Mouse (Mus musculus): ENCODE results near the gene Kdf1. TPM values are rescaled to one million over a fixed set of nuclear protein-coding genes. Genes with fewer than 3 reads are reported as not detected.

Gene Kdf1
- polyA plus RNA-seq, 1 experiment from 2014 or later, result 6.7 TPM

DNA sequence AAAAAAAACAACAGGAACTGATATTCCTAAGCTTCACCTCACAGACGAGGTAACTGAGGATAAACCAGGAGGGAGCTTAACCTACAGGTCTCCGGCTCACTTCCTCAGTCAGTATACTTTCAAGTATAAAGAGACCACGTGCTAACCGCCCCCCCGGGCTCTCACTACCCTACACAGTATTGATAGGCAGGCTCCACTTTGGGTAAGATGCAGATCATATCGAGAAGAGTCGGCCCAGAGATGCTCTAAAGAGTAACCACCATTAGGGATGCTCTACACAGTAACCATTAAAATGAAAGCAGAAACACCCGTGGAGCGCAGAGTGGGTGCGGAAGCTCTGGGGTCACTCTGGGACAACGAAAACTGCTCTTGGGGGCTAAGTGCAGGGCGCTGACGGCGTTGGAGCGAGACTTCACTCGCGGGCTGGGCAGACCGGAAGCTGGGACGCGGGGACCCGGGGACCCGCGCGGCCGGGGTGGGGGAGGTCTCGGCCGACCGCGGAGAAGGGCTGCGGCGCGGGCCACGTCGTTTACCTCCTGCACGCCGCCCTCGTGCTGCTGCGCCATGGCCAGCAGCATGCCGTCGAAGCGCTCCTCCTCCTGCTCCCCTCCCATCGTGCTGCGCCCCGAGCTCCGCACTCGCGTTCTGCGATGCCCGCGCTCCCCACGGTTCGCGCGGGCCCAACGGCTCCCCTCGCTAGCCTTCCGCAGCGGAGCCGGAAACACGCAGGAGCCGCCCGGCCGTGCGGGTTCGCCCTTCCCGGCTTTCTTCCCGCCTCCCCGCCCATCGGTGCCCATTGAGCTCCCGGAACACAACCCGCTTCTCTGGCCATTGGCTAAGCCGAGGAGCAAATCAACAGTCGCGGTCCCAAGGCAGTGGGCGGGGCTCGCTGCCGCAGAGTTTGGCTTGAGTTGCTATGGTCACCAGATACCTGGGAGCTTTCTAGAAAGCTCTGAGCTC is 26.8 kb downstream of the Kdf1 start, which contains the start of gene Nudc:
Gene Nudc, minus strand, starts transcription at position 725 of the 960 bp plus-strand sequence.
- no peaks in the 10 kb centered on the region for H3K27me3 ChIP-seq (ENCODE audit: low read depth, poor library complexity, severe bottlenecking)
- peak within 1 kb of the TSS; percentile 95 for H3K27ac ChIP-seq
- WGBS, result under 1% methylated on average over 77 of the region's 77 CpGs

DNA sequence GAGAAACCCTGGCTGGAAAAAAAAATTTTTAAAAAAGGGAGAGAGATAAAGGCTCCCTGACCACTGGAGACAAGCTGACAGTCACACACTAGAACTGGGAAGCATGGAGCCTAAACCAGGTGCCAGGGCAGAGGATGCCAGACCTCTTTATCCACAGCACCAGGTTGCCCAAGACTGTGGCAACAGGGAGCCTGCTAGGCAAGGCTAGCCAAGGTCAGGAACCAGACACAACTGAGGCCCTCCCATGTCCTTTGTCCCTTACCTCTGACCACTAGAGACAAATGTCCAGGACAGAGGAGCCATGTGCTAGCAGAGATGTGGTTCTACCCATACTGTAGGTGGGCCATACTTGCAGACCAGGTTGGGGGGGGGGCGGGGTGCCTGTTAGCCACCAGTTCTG is 33.3 kb downstream of the Kdf1 start:
- Histone ChIP-seq H3K4me3 (no peak overlapping the region), H3K27ac (no peak overlapping the region), H3K9me3 (replicated peaks) (no peaks in the 10 kb centered on the region), H3K27me3 (ENCODE audit: low read depth, poor library complexity, severe bottlenecking) (peaks cover 20% of the 10 kb centered on the region; the same call in 1 of the 2 replicates), H3K4me1 (peaks cover under 1% of the 10 kb centered on the region; the same call in 1 of the 2 replicates), H3K36me3 (no peaks in the 10 kb centered on the region)
- 95% methylated on average over 1 of the region's 1 CpGs for WGBS
- no peak for DNase-seq (ENCODE audit: low spot score)

More for the DNA sequence above, 26.8 kb downstream of the Kdf1 start, which contains the start of gene Nudc:
- DNase-seq (ENCODE audit: low spot score), result peak; percentile 96
- H3K4me1 ChIP-seq, result peaks cover 20% of the 10 kb centered on the region
- no peaks in the 10 kb centered on the region for H3K9me3 ChIP-seq (replicated peaks)
- H3K36me3 ChIP-seq, result peaks cover 37% of the 10 kb centered on the region
- H3K4me3 ChIP-seq, result peak within 1 kb of the TSS; percentile 84

DNA sequence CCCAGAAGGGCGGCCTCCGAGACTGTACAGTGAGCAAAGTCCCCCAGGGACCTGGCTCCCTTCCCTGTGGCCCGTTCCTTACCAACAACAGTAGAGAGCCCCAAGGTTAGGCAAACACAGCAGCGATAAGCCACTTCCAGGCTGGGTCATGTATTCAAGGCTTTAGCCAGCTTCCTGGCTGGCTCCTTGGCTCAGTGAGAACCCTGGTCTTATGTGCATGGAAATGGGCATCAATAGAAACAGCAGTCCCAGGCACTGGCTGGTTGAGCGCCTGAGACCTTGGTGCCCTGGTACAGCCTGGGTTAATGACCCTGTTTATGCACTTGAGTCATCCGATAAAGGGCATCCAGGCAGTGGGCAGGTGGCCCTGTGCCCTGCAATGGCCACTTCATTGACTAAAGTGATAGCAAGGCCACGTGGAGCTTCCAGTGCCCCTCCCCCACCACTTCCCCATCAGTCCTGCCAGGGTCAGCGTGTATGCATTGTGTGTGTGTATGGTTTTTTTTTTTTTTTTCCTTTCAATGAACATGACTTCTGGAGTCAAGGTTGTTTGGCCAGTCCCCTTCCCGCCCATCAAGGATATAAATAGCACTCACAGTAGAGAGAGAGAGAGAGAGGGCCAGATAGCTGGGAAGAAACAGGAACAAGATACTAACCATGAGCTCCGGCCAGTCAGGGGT is 34.1 kb downstream of the Kdf1 start, which contains the start of gene Nr0b2:
Gene Nr0b2, plus strand, starts transcription at position 609 of the 680 bp plus-strand sequence.
- no peaks in the 10 kb centered on the region for H3K36me3 ChIP-seq
- peaks cover 6% of the 10 kb centered on the region; the same call in 1 of the 2 replicates for H3K4me1 ChIP-seq
- peaks cover 20% of the 10 kb centered on the region; the same call in 1 of the 2 replicates for H3K27me3 ChIP-seq (ENCODE audit: low read depth, poor library complexity, severe bottlenecking)
- DNase-seq (ENCODE audit: low spot score), result no peak
- H3K9me3 ChIP-seq (replicated peaks), result no peaks in the 10 kb centered on the region
- no peak within 1 kb of the TSS for H3K27ac ChIP-seq
- WGBS, result 79% methylated on average over 10 of the region's 10 CpGs
- H3K4me3 ChIP-seq, result no peak within 1 kb of the TSS

DNA sequence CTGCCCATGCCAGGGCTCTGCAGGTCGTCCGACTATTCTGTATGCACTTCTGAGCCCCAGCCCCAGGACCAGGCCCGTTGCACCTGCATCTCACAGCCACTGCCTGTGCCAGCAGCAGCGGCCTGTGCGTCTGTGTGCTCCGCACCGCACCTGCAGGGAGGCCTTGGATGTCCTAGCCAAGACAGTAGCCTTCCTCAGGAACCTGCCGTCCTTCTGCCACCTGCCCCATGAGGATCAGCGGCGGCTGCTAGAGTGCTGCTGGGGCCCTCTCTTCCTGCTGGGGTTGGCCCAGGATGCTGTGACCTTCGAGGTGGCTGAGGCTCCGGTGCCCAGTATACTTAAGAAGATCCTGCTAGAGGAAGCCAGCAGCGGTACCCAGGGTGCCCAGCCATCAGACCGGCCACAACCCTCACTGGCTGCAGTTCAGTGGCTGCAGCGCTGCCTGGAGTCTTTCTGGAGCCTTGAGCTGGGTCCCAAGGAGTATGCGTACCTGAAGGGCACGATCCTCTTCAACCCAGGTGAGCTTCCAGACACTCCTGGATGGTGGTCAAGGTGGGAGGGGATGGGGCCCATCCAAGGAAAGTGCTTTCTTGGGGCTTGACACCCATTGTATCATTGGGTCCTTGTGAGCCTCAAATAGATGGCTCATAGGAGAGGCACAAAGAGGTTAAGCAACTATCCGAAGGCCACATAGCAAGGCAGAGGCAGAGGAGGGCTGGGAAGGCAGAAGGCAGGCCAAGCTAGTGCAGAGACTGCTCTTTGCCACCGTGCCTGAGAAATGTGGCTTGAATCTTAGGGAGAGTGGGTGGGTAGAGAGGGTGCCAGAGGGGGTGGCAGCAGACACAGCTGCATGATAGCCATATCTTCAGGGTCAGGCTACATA is 34.9 kb downstream of the Kdf1 start:
- Histone ChIP-seq H3K27me3 (ENCODE audit: low read depth, poor library complexity, severe bottlenecking) (peaks cover 20% of the 10 kb centered on the region; the same call in 1 of the 2 replicates), H3K36me3 (no peaks in the 10 kb centered on the region), H3K9me3 (replicated peaks) (no peaks in the 10 kb centered on the region), H3K4me3 (no peak overlapping the region), H3K4me1 (peaks cover 6% of the 10 kb centered on the region; the same call in 1 of the 2 replicates), H3K27ac (no peak overlapping the region)
- no peak for DNase-seq (ENCODE audit: low spot score)
- 77% methylated on average over 19 of the region's 19 CpGs for WGBS

DNA sequence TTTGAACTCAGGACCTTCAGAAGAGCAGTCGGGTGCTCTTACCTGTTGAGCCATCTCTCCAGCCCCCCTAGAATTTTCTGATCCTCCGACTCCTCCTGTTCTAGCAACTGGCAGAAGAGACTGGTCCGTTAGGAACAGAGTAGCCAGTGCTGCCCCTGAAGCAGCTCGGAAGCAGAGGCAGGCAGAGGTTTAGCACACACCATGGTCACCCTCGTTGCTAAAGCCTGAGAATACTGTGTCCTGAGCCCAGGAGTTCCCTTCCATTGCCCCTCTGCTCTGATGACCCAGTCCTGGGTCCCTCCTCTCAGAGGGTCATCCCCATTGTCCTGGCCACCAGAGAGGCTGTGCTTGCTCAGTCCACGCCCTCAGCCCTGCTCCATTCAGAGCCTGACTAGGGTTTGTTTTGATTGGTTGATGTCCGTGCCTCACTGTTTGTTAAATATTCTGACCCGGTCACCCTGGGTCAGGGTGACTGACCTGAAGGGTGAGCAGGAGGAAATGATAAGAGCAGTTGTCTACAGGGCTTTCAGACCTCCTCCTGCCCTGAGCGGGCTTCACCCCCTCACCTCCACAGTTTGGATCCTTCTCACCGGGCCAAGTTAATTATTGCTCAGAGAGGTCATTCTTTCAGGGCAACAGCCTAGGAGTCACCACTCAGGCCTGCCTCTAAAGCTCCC is 38.4 kb downstream of the Kdf1 start:
- Histone ChIP-seq H3K36me3 (no peaks in the 10 kb centered on the region), H3K4me3 (no peak overlapping the region), H3K27ac (no peak overlapping the region), H3K9me3 (replicated peaks) (no peaks in the 10 kb centered on the region), H3K4me1 (peaks cover 6% of the 10 kb centered on the region; the same call in 1 of the 2 replicates), H3K27me3 (ENCODE audit: low read depth, poor library complexity, severe bottlenecking) (peaks cover 9% of the 10 kb centered on the region; the same call in 1 of the 2 replicates)
- 40% methylated on average over 10 of the region's 10 CpGs for WGBS
- no peak for DNase-seq (ENCODE audit: low spot score)

DNA sequence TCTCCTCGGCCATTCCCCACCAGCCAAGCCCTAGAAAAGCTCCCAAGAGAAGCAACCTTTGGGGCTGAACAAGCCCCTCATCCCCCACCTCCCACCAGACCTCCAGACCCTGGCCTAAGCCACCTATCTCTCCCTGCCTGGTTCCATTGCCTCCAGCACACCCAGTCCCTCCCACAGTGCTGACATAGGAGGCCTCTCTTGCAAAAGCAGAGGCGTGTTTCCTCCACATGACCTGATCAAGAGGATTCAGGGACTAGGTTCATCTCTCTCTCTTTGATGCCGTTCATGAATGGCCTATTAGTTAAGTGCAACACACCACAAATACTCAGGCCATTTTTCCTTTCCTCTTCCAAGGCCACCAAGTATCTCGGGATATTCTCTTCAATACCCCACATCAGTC is 41.1 kb downstream of the Kdf1 start:
- H3K27me3 ChIP-seq (ENCODE audit: low read depth, poor library complexity, severe bottlenecking), result no peaks in the 10 kb centered on the region
- no peaks in the 10 kb centered on the region for H3K36me3 ChIP-seq
- H3K9me3 ChIP-seq (replicated peaks), result no peaks in the 10 kb centered on the region
- peaks cover 6% of the 10 kb centered on the region; the same call in 1 of the 2 replicates for H3K4me1 ChIP-seq
- no peak overlapping the region for H3K27ac ChIP-seq
- DNase-seq (ENCODE audit: low spot score), result no peak
- H3K4me3 ChIP-seq, result no peak overlapping the region
- 81% methylated on average over 4 of the region's 4 CpGs for WGBS

DNA sequence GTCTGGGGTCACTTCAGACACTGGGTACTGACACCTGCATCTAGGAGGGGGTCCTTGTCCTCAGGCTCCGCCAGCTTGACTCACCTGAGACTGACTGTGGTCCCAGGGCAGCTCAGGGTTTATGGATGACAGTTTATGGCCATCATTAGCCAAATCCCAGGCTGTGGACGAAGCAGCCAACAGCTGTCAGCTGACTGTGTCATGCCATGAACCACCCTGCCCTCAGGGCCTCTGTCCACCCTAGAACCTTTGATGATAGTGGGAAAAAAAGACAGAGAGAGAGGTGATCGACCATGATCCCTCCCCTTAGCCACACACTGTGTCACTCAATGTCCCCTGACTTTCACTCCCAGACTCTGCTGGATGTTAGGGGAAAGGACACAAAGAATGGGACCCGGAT is 42.9 kb downstream of the Kdf1 start:
- no peaks in the 10 kb centered on the region for H3K9me3 ChIP-seq (replicated peaks)
- no peak overlapping the region for H3K27ac ChIP-seq
- no peaks in the 10 kb centered on the region for H3K36me3 ChIP-seq
- DNase-seq (ENCODE audit: low spot score), result no peak
- 60% methylated on average over 4 of the region's 4 CpGs for WGBS
- no peaks in the 10 kb centered on the region for H3K27me3 ChIP-seq (ENCODE audit: low read depth, poor library complexity, severe bottlenecking)
- no peak overlapping the region for H3K4me3 ChIP-seq
- H3K4me1 ChIP-seq, result peaks cover 6% of the 10 kb centered on the region; the same call in 1 of the 2 replicates

DNA sequence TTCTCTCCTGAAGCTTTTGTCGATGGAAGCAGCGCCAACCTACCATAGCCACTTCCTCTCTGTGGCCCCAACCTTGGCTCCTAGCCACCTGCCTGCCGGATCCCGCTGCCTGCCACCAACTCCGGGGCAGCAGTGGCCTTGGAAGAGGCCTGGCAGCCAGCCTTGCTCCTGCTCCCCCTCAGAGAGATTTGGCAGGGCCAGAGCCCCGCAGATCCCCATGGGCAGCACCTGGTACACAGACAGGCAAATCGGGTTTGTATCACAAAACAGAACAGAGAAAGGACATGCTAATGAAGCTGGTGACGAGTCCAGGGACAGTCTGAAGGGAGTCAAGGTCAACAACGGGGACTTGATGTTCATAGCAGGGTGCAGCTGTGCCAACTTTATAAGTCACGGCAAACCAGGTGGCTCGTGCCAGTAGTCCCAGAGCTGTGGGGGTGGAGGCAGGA is 44.4 kb downstream of the Kdf1 start:
- Histone ChIP-seq H3K4me3 (no peak overlapping the region), H3K4me1 (no peaks in the 10 kb centered on the region), H3K36me3 (no peaks in the 10 kb centered on the region), H3K27ac (no peak overlapping the region), H3K27me3 (ENCODE audit: low read depth, poor library complexity, severe bottlenecking) (no peaks in the 10 kb centered on the region), H3K9me3 (replicated peaks) (no peaks in the 10 kb centered on the region)
- DNase-seq (ENCODE audit: low spot score), result no peak
- 82% methylated on average over 11 of the region's 11 CpGs for WGBS

DNA sequence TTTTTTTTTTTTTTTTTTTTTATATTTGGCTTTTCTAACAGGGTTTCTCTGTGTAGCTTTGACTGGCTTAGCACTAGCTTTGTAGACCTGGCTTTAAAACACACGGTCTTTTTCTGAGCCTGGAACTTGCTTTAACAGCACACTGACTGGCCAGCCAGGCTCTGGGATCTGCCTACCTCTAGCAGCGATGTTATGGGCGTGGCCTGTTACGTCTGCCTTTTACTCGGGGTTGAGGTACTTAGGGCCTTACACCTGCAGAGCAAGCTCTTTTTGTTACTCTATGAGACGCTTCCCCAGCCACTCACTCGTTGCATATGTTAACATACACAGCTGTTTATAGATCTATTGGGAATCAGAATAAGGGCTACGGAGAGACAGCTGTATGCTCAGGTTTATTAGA is 48.5 kb downstream of the Kdf1 start:
- 27% methylated on average over 8 of the region's 8 CpGs for WGBS
- no peak overlapping the region for H3K27ac ChIP-seq
- DNase-seq (ENCODE audit: low spot score), result no peak

DNA sequence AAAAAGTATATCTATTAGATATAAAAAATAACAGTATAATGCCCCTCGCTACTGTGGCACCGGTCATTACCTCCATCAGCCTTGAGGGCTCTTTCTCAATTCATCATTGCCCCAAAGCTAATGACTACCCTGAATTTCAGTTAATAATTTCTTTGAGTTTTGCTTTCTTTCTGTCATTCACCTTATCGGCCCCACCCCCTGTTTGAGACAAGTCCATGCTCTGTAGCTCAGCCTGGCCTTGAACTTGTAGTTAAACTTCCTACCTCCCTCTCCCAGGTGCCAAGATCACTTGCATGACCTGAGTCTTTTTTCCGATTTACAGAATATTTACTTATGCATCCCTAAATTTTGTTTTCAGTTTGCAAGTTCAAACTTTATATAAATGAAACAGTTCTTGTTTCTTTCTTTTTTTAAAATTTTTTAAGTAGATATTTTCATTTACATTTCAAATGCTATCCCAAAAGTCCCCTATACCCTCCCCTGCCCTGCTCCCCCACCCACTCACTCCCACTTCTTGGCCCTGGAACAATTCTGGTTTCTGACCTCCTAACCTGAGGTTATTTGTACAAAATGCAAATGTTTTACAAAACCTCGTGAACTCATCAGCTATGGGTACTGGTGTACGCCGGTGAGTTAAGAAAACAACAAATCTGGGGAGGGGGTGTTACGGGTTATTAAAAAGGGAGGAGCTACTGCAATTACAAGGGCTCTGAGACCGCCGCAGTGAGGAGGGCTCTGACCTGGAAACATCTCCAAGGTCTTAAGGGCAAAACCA is 50.7 kb downstream of the Kdf1 start:
- H3K4me3 ChIP-seq, result no peak overlapping the region
- no peak overlapping the region for H3K27ac ChIP-seq
- 85% methylated on average over 10 of the region's 10 CpGs for WGBS
- no peaks in the 10 kb centered on the region for H3K9me3 ChIP-seq (replicated peaks)
- H3K36me3 ChIP-seq, result no peaks in the 10 kb centered on the region
- H3K4me1 ChIP-seq, result peaks cover 6% of the 10 kb centered on the region
- no peaks in the 10 kb centered on the region for H3K27me3 ChIP-seq (ENCODE audit: low read depth, poor library complexity, severe bottlenecking)
- DNase-seq (ENCODE audit: low spot score), result no peak

More for the DNA sequence above, 48.5 kb downstream of the Kdf1 start:
- H3K4me1 ChIP-seq, result no peaks in the 10 kb centered on the region
- H3K9me3 ChIP-seq (replicated peaks), result no peaks in the 10 kb centered on the region
- no peak overlapping the region for H3K4me3 ChIP-seq
- H3K27me3 ChIP-seq (ENCODE audit: low read depth, poor library complexity, severe bottlenecking), result no peaks in the 10 kb centered on the region
- no peaks in the 10 kb centered on the region for H3K36me3 ChIP-seq

DNA sequence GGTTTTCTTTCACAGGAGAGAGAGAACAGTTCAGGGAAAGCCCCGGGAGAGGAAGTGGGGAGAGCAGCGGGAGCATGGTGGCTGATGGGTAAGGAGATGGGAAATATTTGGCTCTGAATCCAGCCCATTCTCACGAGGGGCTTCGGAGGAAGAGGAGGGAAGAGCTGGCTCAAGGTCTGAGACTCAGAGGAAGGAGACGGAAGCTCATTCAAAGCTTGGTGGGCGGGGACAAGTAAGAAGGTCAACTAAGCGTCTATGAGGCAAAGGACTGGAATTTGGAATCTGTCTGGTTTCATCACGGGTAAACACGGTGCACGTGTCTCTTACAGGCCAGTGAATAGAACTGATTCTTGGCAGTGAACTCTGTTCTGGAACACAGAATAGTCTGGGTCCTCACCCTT is 51.3 kb downstream of the Kdf1 start:
- Histone ChIP-seq H3K4me3 (no peak overlapping the region), H3K27ac (no peak overlapping the region), H3K36me3 (no peaks in the 10 kb centered on the region), H3K27me3 (ENCODE audit: low read depth, poor library complexity, severe bottlenecking) (no peaks in the 10 kb centered on the region), H3K4me1 (peaks cover 8% of the 10 kb centered on the region), H3K9me3 (replicated peaks) (no peaks in the 10 kb centered on the region)
- WGBS, result 67% methylated on average over 10 of the region's 10 CpGs
- DNase-seq (ENCODE audit: low spot score), result no peak
